Mouse (Mus musculus) myocyte (in vitro differentiated cells): ENCODE measurements around the gene Gck. TPM values are rescaled to one million over a fixed set of nuclear protein-coding genes. Genes with fewer than 3 reads are reported as not detected.

Experiments
- H3K27me3 ChIP-seq: one replicate; pipeline ENCODE4 v1.6.1; 2011; ENCODE audit not compliant: control insufficient read depth, insufficient read depth, insufficient read length
- H3K36me3 ChIP-seq: one replicate; pipeline ENCODE4 v1.6.1; 2011; ENCODE audit not compliant: control insufficient read depth, insufficient read depth
- H3K4me2 ChIP-seq: one replicate; pipeline ENCODE4 v1.6.1; 2011; ENCODE audit warnings: low read depth, control low read depth
- H3K4me3 ChIP-seq: one replicate; pipeline ENCODE4 v1.5.1; 2011; ENCODE audit warnings: mild to moderate bottlenecking, control low read depth, moderate library complexity
- H3K79me2 ChIP-seq: one replicate; pipeline ENCODE4 v1.6.1; 2011; ENCODE audit not compliant: control insufficient read depth, insufficient read depth
- H3ac ChIP-seq: one replicate; pipeline ENCODE4 v1.6.1; 2011; ENCODE audit not compliant: control insufficient read depth, insufficient read length
- CEBPB ChIP-seq: IDR thresholded peaks from 2 replicates; pipeline ENCODE4 v1.6.1; 2011; ENCODE audit warnings: mild to moderate bottlenecking, moderate library complexity; ENCODE audit not compliant: poor library complexity, insufficient read depth, severe bottlenecking
- E2F4 ChIP-seq: IDR thresholded peaks from one replicate; pipeline ENCODE4 v1.6.1; 2011; ENCODE audit warnings: mild to moderate bottlenecking, control low read depth, moderate library complexity; ENCODE audit not compliant: insufficient read depth
- MAX ChIP-seq: IDR thresholded peaks from one replicate; pipeline ENCODE4 v1.6.1; 2011; ENCODE audit warnings: low read depth, mild to moderate bottlenecking, control low read depth
- MYOD1 ChIP-seq, 3 experiments: IDR thresholded peaks; one replicate each; pipeline ENCODE4 v1.6.1; 2011; ENCODE audit warnings: control low read depth in 2 of 3, low read depth in 2 of 3, mild to moderate bottlenecking in 2 of 3, moderate library complexity in 1 of 3; ENCODE audit not compliant: insufficient read length in 2 of 3, control insufficient read depth in 1 of 3
- MYOG ChIP-seq, 3 experiments: IDR thresholded peaks; one replicate each; pipeline ENCODE4 v1.6.1; 2011; ENCODE audit warnings: control low read depth in 2 of 3, low read depth in 2 of 3, mild to moderate bottlenecking in 2 of 3; ENCODE audit not compliant: insufficient read length in 2 of 3, control insufficient read depth in 1 of 3, insufficient read depth in 1 of 3
- POLR2A ChIP-seq: IDR thresholded peaks from one replicate; pipeline ENCODE4 v1.6.1; 2011; ENCODE audit warnings: low read depth, mild to moderate bottlenecking, control low read depth, moderate library complexity; ENCODE audit not compliant: insufficient read length
- POLR2AphosphoS2 ChIP-seq: IDR thresholded peaks from one replicate; pipeline ENCODE4 v1.6.1; 2011; ENCODE audit warnings: low read depth, control low read depth; ENCODE audit not compliant: insufficient read length
- REST ChIP-seq: IDR thresholded peaks from one replicate; pipeline ENCODE4 v1.6.1; 2011; ENCODE audit warnings: mild to moderate bottlenecking, control low read depth, moderate library complexity; ENCODE audit not compliant: insufficient read depth, insufficient read length
- SRF ChIP-seq: IDR thresholded peaks from one replicate; pipeline ENCODE4 v1.6.1; 2011; ENCODE audit warnings: low read depth; ENCODE audit not compliant: control insufficient read depth, insufficient read length
- TCF12 ChIP-seq: IDR thresholded peaks from one replicate; pipeline ENCODE4 v1.6.1; 2011; ENCODE audit warnings: mild to moderate bottlenecking, control low read depth; ENCODE audit not compliant: poor library complexity, insufficient read depth, severe bottlenecking
- TCF3 ChIP-seq: IDR thresholded peaks from one replicate; pipeline ENCODE4 v1.6.1; 2011; ENCODE audit warnings: low read depth, control low read depth; ENCODE audit not compliant: insufficient read length
- USF1 ChIP-seq: IDR thresholded peaks from one replicate; pipeline ENCODE4 v1.6.1; 2011; ENCODE audit warnings: low read depth, mild to moderate bottlenecking, control low read depth, moderate library complexity
- polyA plus RNA-seq: library from polyadenylated mRNA; unstranded; fragments of >200 nt; fragmentation: generic; extraction: Trizol; gene quantifications from one replicate; pipeline ENCODE4 v1.2.1, GENCODE M21; 2012; ENCODE audit warnings: missing spikeins

The Gck gene
- polyA plus RNA-seq, 1 experiment = 0.07 TPM

DNA sequence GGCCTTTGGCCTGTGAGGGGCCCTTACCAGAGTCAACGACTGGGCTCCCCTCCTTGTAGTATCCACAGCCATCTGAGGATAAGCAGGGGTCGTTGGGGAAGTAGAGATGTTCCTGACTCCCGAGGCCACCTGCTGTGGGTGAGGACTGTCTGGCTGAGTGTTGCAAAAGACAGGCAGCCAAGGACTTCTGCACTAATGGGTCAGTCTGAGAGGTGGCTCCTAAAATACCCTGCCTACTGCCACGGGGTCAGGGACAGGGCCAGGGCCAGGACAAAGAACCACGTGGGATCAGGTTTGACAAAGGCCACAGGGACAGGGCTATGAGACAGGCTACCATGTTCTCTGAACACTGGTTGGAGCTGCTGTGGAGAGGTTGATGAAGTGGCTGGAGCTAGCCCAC lies 34.9 kb downstream of the Gck start:
- no peak overlapping the region for H3K4me2 ChIP-seq
- H3ac ChIP-seq = no peak overlapping the region
- no peak overlapping the region for H3K4me3 ChIP-seq
- TF ChIP-seq SRF (no peak), E2F4 (no peak), REST (no peak), MAX (no peak), POLR2AphosphoS2 (no peak), POLR2A (no peak), USF1 (no peak), MYOD1 (IDR thresholded peaks at IDR 0.05; ENCODE audit: control insufficient read depth in 1 of 3, insufficient read length in 2 of 3, low read depth in 2 of 3) (no peak), TCF12 (no peak), TCF3 (no peak), MYOG (IDR thresholded peaks at IDR 0.05; ENCODE audit: control insufficient read depth in 1 of 3, insufficient read depth in 1 of 3, insufficient read length in 2 of 3, low read depth in 2 of 3) (no peak), CEBPB (no peak)
- H3K79me2 ChIP-seq = no peaks in the 10 kb centered on the region
- H3K36me3 ChIP-seq = no peaks in the 10 kb centered on the region
- peaks cover 15% of the 10 kb centered on the region for H3K27me3 ChIP-seq

DNA sequence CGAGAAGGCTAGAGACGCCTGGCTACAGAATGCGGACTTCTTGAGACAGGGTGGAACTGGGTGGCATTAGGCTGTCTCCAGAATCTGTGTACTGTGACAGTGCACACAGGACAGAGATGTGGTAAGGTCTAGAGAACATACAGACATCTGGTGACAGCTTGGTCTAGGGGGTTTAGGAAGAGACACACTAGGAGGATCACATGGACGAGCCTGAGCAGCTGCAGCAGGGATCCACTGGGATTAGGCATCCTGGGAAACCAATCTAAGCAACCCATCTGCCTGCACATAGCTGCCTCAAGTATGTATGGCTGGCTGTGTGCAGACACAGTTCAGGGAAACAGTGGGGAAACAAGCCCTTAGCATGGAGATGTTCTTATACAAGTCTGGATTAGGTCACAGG lies 35.9 kb downstream of the Gck start:
- Histone ChIP-seq H3K4me2 (no peak overlapping the region), H3K36me3 (no peaks in the 10 kb centered on the region), H3K4me3 (no peak overlapping the region), H3ac (no peak overlapping the region), H3K79me2 (no peaks in the 10 kb centered on the region), H3K27me3 (peaks cover 15% of the 10 kb centered on the region)
- TF ChIP-seq MYOD1 (IDR thresholded peaks at IDR 0.05; ENCODE audit: control insufficient read depth in 1 of 3, insufficient read length in 2 of 3, low read depth in 2 of 3) (peak in 2 of 3 experiments; percentile 50 to 59), POLR2AphosphoS2 (no peak)

DNA sequence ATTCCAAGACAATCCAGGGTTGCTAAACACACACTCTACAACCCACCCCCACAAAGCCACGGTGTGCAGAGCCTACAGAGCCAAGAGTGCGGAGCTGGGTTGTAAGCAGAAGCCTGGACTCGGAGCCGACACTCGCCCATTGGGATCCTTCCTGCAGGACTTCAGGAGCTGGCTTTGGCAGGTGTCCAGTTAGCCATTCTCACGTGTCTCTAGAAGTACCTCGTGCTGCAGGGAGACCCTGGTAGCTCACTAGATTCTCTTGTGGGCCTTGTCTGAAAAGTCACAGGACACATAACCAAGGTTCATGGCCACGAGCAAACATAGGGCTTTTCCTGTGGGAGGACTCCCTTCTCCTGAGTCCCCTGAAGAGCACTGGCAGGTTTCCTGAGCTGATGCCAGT lies 36.6 kb downstream of the Gck start:
- Histone ChIP-seq H3K4me2 (no peak overlapping the region), H3K4me3 (no peak overlapping the region), H3ac (no peak overlapping the region), H3K79me2 (no peaks in the 10 kb centered on the region), H3K27me3 (peaks cover 15% of the 10 kb centered on the region), H3K36me3 (no peaks in the 10 kb centered on the region)
- TF ChIP-seq USF1 = no peak
- no peak for TF ChIP-seq POLR2A
- no peak for TF ChIP-seq CEBPB
- no peak for TF ChIP-seq SRF
- no peak for TF ChIP-seq MYOD1 (IDR thresholded peaks at IDR 0.05; ENCODE audit: control insufficient read depth in 1 of 3, insufficient read length in 2 of 3, low read depth in 2 of 3)

DNA sequence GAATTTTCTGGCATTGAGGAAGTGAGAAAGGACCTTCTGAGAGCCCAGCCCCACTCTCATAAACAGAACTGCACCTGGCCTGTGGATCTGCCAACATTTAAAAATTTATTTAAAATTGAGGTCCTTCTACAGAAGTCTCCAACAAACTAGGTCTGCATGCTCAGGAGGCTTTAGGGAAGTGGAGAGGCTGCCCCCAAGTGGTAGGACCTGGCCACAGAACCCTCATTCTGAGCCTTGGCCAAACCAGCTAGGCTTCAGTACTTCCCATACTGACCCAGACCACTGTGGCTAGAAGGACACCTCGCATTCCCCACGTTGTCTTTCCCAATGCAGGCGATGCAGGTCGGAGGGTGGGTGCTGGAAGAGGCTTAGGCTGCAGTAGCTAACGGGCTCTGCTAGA lies 37.2 kb downstream of the Gck start:
- peaks cover 15% of the 10 kb centered on the region for H3K27me3 ChIP-seq
- no peaks in the 10 kb centered on the region for H3K79me2 ChIP-seq
- TF ChIP-seq MAX = no peak
- TF ChIP-seq POLR2A = no peak
- no peak for TF ChIP-seq TCF12
- TF ChIP-seq REST = no peak
- TF ChIP-seq SRF = no peak
- TF ChIP-seq CEBPB = no peak
- TF ChIP-seq MYOD1 (IDR thresholded peaks at IDR 0.05; ENCODE audit: control insufficient read depth in 1 of 3, insufficient read length in 2 of 3, low read depth in 2 of 3) = no peak
- no peak for TF ChIP-seq E2F4
- no peak for TF ChIP-seq MYOG (IDR thresholded peaks at IDR 0.05; ENCODE audit: control insufficient read depth in 1 of 3, insufficient read depth in 1 of 3, insufficient read length in 2 of 3, low read depth in 2 of 3)
- TF ChIP-seq POLR2AphosphoS2 = no peak
- TF ChIP-seq USF1 = no peak
- TF ChIP-seq TCF3 = no peak
- H3K4me3 ChIP-seq = no peak overlapping the region
- no peaks in the 10 kb centered on the region for H3K36me3 ChIP-seq
- no peak overlapping the region for H3ac ChIP-seq
- H3K4me2 ChIP-seq = no peak overlapping the region

DNA sequence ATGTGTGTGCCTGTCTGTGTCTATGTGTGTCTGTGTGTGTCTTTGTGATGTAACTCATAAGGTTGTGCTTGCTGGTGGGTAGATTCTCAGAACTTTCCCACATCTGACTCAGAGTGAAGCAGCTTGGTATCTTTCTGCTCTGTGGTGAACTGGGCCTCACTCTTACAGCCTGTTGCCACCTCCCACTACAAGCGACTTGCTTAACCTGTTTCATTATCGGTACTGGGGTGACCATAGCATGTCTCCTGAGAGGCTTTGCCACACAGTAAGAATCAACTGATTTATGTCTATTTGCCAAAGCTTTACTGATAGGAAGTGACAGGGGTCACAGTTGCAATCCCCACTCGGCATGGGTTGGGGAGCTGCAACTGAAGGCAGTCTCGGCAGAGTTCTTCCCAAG lies 41.2 kb downstream of the Gck start:
- no peaks in the 10 kb centered on the region for H3K79me2 ChIP-seq
- TF ChIP-seq MAX = no peak

DNA sequence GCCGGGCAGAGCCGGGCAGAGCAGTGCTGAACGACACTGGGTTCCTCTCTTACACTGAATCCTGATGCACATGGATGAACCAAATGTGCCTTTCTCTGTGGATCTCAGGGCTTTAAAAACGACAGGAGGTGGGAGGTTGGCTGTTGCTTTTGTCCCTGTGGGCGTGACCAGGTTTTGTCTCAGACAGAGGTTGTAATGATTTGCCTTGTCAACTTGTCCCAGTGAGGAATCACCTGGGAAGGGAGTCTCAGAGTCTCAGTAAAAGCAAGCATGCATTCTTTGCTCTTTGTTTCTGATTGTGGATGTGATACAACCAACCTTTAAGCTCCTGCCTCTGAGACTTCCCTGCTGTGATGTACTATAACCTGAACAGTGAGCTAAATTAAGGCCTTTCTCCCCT lies 42.8 kb downstream of the Gck start:
- Histone ChIP-seq H3K27me3 (peaks cover 12% of the 10 kb centered on the region), H3K79me2 (no peaks in the 10 kb centered on the region), H3K4me2 (no peak overlapping the region), H3K36me3 (no peaks in the 10 kb centered on the region), H3ac (no peak overlapping the region), H3K4me3 (no peak overlapping the region)
- TF ChIP-seq SRF (no peak), MAX (no peak), TCF12 (no peak), POLR2A (no peak), REST (no peak), CEBPB (no peak), USF1 (no peak), E2F4 (no peak), POLR2AphosphoS2 (no peak)

More for the DNA sequence above, 41.2 kb downstream of the Gck start:
- H3K36me3 ChIP-seq = no peaks in the 10 kb centered on the region
- H3K4me2 ChIP-seq = no peak overlapping the region
- H3K27me3 ChIP-seq = peaks cover 9% of the 10 kb centered on the region
- H3K4me3 ChIP-seq = no peak overlapping the region
- H3ac ChIP-seq = no peak overlapping the region
